Mouse (Mus musculus) stomach, postnatal 0 days (tissue): ENCODE measurements around the gene Apbb2.

ENCODE experiments used
- CTCF ChIP-seq: IDR thresholded peaks from 2 replicates; pipeline ENCODE4 v1.5.1; 2016; ENCODE audit warnings: antibody characterized with exemption, low read depth, mild to moderate bottlenecking, moderate library complexity
- EP300 ChIP-seq: optimal IDR thresholded peaks from 2 replicates; pipeline ENCODE3; 2016; ENCODE audit warnings: antibody characterized with exemption

DNA sequence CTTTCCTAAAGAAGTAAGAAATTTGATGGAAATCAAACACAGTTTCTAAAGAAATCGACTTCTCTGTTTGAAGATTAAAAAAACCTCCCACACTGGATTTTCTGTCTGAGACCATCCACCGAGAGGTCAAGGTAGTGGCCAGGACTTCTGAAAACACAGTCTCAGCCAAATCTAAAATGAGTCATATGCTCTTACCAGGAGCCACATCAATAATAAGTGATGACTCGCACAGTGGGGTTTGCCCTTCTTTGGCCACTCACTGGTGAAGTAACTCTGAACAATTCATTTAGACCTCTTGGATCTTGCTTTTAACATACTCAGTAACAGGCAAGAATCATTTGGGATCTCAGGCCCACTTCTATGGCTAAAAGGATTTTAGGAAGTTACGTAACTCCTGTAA lies 23.6 kb upstream of the Apbb2 start:
- no peak for TF ChIP-seq CTCF
- no peak for TF ChIP-seq EP300
